Mouse (Mus musculus) lung, adult 2 months (tissue): ENCODE measurements around the gene Arfip1. TPM values are rescaled to one million over a fixed set of nuclear protein-coding genes. Genes with fewer than 3 reads are reported as not detected.

Source experiments
- DNase-seq: peaks from one replicate; pipeline ENCODE4 v3.0.0; 2022
- H3K4me1 ChIP-seq: fragments of 200-500 bp; 2 replicates; pipeline ENCODE4 v1.6.1; 2011; ENCODE audit warnings: low read length; ENCODE audit not compliant: control insufficient read depth, insufficient read depth
- H3K4me3 ChIP-seq: fragments of 200-500 bp; replicated peaks from 2 replicates; pipeline ENCODE3; 2011; ENCODE audit warnings: low read depth, mild to moderate bottlenecking, control low read depth, low read length; ENCODE audit errors: extremely low read depth
- CTCF ChIP-seq: fragments of 200-500 bp; IDR thresholded peaks from 2 replicates; pipeline ENCODE4 v1.5.1; 2011; ENCODE audit warnings: mild to moderate bottlenecking, low read length, control low read depth; ENCODE audit not compliant: insufficient read depth
- POLR2A ChIP-seq: fragments of 200-500 bp; IDR thresholded peaks from 2 replicates; pipeline ENCODE4 v1.6.1; 2011; ENCODE audit warnings: low read depth, mild to moderate bottlenecking, control low read depth, low read length, borderline replicate concordance; ENCODE audit errors: extremely low read depth
- WGBS: fragments of 180-500 bp; shearing (Covaris S2); methylation state at CpG from one replicate; pipeline ENCODE4 v1.1.7; 2018; 5-methylcytosine and 5-hydroxymethylcytosine counted together
- polyA plus RNA-seq: library from polyadenylated mRNA; depleted of rRNA; stranded (reverse); fragments of >200 nt; gene quantifications from 2 replicates; pipeline ENCODE4 v1.2.3, GENCODE M21; 2012

The Arfip1 gene
- polyA plus RNA-seq, 1 experiment = 14.2 TPM

DNA sequence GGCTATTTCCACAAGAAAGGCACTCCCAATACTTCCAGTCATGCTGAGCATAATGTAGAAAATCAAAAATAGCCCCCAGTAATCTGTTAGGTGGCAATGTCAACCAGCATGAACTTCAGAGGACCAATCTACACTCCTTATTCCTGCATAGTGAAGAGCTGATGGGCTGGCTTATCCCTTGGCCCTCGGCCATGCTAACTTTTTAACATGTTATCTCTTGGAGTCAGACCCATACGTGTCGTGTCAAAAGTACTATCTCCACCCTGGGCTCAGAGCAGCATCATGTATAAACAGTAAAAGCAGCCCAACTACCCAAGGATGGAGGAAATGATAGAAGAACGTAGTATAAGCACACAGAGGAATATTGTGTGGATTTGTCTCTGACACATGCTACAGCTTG lies 111.3 kb downstream of the Arfip1 start:
- Histone ChIP-seq H3K4me1 (peaks cover 6% of the 10 kb centered on the region), H3K4me3 (no peak overlapping the region)
- 82% methylated on average over 4 of the region's 4 CpGs for WGBS
- no peak for DNase-seq
- TF ChIP-seq POLR2A (no peak), CTCF (no peak)

DNA sequence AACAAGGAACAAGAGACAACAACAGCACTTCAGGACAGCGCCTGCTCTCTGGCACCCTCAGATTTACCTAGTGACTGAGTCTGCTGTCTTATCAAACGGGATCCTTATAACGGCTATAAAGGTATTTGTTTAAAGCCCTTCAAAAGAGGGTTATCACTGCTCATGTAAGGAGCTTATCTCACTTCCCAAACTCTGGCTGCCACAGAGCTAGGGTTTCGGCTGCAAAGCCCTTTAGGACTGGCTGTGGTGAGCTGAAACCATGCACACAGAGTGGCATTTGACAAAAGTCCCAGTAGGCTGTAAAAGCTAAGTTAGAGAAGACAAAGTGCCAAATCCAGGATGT lies 114.3 kb downstream of the Arfip1 start:
- no peak for DNase-seq
- Histone ChIP-seq H3K4me1 (0 out of 2 replicates have a peak, but pooled peaks cover 2% of the 10 kb centered on the region), H3K4me3 (no peak overlapping the region)
- WGBS = 54% methylated on average over 4 of the region's 4 CpGs
- TF ChIP-seq CTCF (no peak), POLR2A (no peak)

DNA sequence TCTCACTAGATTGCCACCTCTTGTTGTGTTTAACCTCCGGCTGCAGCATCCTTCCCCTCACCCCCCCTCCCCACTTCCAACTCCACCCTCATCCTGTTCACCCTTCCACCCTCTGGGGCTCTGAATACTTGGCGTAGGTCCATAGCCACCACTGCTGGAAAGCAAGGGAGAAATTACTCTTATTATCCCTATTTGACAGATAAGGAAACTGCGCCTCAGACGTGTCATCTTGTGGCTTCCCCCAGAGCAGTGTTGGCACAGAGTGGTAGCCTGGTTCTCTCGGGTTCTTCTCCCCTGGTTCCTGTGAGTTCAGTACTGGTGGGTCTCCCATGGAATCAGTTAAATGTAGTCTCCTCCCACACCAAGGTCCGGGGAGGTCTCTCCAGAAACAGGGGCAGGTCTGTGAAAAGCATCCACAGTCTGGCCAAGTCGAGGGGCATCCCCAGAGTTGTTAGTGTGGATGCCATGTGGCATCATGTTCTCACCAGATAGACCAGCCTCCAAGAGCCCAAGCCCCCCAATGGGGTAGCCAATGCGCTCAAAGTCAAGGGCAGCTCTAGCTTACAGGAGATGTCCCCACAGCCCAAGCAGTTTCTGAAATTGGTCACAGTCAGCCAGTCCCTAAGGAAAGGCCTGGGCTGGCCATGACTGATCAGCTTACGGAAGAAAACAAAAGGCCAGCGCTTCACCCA lies 114.9 kb downstream of the Arfip1 start:
- no peak for DNase-seq
- no peak overlapping the region for H3K4me3 ChIP-seq
- WGBS = 40% methylated on average over 10 of the region's 10 CpGs
- TF ChIP-seq CTCF (no peak), POLR2A (no peak)
- 0 out of 2 replicates have a peak, but pooled peaks cover 2% of the 10 kb centered on the region for H3K4me1 ChIP-seq

DNA sequence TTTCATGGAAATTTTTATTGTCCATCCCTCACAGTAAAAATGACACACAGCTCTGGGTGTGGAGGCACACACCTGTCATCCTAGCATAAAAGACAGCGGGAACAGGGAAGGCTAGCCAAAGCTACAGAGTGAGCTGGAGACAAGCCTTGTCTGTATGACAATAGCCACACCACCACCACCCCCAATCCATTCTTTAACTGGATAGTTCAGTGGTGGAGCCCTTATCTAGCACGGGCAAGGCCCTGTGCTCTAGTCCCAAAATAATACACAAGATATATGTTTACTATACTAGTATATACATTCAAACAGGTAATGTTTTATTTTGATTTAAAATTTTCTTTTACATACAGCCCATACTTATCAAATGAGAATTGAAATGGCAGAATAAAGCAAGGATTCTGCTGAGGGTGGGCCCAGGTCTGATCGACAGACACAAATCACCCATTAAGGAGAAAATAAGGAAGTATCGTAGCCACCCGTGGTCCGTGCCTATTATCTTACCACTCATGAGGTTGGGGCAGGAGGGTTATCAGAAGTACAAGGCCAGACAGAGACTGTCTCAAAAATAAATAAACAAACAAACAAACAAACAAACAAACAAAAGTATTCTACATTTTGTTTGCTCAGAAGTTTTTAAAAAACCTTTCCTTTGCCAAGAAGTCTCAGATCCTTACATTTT lies 116.5 kb downstream of the Arfip1 start:
- Histone ChIP-seq H3K4me3 (no peak overlapping the region), H3K4me1 (peaks cover 9% of the 10 kb centered on the region; the same call in 1 of the 2 replicates)
- no peak for TF ChIP-seq POLR2A
- no peak for TF ChIP-seq CTCF
- no peak for DNase-seq
- WGBS = 79% methylated on average over 6 of the region's 6 CpGs

DNA sequence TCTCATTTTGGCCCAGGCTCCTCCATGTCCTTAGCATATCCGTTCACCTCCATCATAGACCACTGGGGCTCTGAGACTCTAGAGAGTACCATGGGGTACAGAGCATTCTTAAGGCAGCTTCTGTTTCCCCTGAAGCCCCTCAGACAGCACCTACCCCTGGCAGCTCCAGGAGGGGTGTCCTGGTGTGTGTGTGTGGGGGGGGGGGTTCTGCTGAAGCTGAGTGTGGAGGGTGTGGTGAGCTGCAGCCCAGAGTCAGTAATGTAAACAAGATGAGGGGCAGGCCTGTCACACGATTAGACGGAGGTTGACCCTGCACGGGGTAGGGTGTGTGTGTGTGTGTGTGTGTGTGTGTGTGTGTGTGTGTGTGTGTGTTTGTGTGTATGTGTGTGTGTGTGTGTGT lies 120.7 kb downstream of the Arfip1 start:
- no peak for TF ChIP-seq CTCF
- TF ChIP-seq POLR2A = no peak
- H3K4me3 ChIP-seq = no peak overlapping the region
- 33% methylated on average over 4 of the region's 4 CpGs for WGBS

DNA sequence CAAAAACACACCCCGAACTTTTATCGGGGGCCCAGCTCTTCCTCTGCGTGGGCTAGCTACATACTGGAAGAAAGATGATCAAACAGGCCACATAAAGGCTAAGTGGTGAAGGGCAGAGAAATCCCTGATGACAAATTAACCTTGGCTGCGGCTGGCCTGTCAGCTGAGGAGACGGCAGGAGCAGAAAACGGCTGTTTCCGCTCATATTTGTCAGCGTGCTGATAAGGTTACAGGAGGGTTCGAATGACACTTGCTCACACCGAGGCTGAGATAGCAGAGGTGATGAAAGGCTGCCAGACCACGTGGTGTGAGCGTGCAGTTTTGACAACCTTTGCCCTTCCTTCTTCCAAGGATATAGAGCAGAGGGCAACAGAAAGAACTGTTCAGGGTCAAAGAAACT lies 121.5 kb downstream of the Arfip1 start:
- no peak overlapping the region for H3K4me3 ChIP-seq
- H3K4me1 ChIP-seq = peaks cover 16% of the 10 kb centered on the region
- 10% methylated on average over 12 of the region's 12 CpGs for WGBS
- TF ChIP-seq POLR2A = no peak
- no peak for TF ChIP-seq CTCF
- no peak for DNase-seq

More for the DNA sequence above, 120.7 kb downstream of the Arfip1 start:
- peaks cover 13% of the 10 kb centered on the region for H3K4me1 ChIP-seq
- no peak for DNase-seq

DNA sequence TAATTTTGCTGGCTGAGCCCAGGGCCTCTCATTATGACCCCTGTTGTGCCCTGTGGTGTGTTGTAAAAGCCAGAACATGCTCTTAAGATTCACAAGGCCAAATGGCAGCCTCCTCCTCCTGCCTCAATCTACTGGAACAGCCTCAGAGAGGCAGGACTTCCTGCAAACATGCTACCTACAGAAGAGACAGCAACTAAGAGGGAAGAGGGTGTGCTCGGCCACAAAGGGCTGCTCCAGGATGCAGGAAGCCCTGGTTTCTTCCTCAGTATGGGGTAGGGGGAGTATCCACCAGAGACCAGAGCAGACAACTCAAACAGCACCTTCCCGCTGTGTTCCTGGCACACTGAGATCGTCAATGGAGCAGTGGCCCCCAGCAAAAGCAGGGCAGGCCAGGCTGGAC lies 121.9 kb downstream of the Arfip1 start:
- 35% methylated on average over 3 of the region's 3 CpGs for WGBS
- no peak overlapping the region for H3K4me3 ChIP-seq
- TF ChIP-seq CTCF (no peak), POLR2A (no peak)
- no peak for DNase-seq
- H3K4me1 ChIP-seq = peaks cover 20% of the 10 kb centered on the region

DNA sequence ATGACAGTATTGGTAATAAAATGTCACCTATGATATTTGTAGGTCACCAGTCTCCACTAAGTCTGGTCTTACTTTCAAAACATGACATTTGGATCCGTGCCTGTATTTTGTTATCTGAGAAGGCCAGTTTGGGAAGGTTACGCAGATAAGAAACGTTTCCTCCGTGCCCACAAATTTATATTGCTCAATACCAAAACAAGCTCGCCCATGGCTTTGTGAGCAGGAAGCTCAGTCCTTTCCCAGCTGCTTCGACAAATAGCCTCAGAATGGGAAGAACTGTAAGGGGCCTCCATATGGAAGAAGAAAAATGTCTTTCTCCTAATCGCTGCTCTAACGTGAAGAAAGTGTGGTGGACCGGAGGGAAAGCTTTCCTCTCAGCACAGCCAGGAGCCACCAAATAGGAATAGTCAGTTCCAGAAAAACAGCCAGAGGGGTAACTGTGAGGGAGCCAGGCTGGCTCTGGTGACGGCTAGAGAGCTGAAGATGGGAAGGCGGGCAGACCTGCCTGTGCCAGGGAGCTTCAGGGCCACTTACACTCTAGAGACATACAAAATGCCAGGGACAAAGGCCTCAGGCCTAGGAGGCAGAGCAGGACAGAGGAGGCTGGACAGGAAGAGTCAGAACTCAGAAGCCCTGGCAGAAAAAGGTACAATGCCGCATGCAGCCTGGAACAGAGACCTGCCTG lies 126.5 kb downstream of the Arfip1 start:
- Histone ChIP-seq H3K4me3 (no peak overlapping the region), H3K4me1 (peaks cover 15% of the 10 kb centered on the region)
- TF ChIP-seq POLR2A (no peak), CTCF (no peak)
- 30% methylated on average over 12 of the region's 12 CpGs for WGBS
- DNase-seq = no peak

DNA sequence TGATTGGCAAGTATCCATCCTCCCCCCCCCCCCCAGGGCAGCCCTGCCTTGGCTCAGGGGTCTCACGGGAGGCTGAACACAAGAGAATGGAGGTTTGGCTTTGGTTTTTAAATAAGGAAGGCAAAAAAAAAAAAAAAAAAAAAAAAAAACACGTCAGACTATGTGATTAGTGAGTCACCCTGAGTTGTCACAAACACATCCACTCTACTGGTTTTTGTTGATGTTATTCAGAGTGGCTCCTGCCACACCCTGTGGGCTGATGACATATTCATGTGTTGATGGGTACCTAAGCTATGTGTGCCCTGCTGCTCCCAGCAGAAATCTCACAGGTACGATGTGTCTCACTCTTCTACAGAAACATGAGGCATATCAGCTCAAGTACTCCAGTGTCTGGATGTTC lies 131.8 kb downstream of the Arfip1 start:
- 45% methylated on average over 3 of the region's 3 CpGs for WGBS
- DNase-seq = no peak
- no peak for TF ChIP-seq POLR2A
- no peak for TF ChIP-seq CTCF
- Histone ChIP-seq H3K4me3 (no peak overlapping the region), H3K4me1 (peaks cover 6% of the 10 kb centered on the region)
